Mouse (Mus musculus): Measurements from ENCODE around the gene Rps6ka1. TPM values are rescaled to one million over a fixed set of nuclear protein-coding genes. Genes with fewer than 3 reads are reported as not detected.
"Not testable (repeated sequence)": the region's sequence is repeated elsewhere in the genome, so short reads cannot be mapped to it uniquely, and the experiment has no call there.

The Rps6ka1 gene
- polyA plus RNA-seq (2015; fragmentation: Nextera tagmentation; extraction: Ambion mirVana), result 14.5 and 15.2 TPM in 2 replicates

DNA sequence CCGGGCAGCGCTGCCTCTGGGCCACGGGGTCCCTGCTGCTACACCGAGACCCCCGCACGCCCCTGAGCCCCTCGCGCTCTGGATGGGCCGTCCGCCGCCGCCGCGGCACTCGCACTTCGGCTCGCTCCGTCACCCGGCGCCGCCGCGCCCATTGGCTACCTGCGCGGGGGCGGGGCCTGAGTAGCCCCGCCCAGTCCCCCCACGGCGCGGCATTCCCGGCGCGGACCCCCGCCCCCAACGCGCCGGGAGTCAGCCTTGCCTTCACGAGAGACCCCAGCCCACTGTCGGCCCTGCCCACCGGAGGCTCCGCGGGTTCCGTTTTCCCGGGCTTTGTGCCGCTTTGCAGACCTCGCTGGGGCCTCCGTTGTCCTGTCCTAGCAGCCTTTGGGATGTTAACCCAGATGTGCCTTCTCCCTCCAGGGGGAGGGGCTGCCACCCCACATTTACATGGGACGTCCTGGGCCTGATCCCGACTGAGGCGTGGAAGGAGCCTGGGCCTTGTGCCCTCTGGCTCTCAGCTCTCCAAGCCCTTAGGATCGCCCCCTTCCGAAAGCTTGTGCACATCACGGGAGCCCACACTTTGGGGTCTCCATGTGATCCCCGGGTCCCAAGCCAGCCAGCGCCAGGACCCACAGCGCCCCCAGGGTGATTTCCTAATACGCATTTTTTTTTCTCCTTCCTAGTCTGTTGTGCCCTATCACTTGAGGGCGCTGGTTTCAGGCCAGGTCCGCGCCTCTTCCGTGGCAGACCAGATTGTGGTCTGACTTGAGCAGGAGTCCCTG lies at the start of gene Rps6ka1:
Rps6ka1 (minus strand) TSS at position 126 of the 782 bp plus-strand sequence.
- peak within 1 kb of the TSS; percentile 58; the same call in 1 of the 2 replicates for H3K27ac ChIP-seq
- no peaks in the 10 kb centered on the region for H3K36me3 ChIP-seq (ENCODE audit: poor library complexity, severe bottlenecking)
- H3K4me1 ChIP-seq, result peaks cover 13% of the 10 kb centered on the region
- H3K27me3 ChIP-seq, result peaks cover 9% of the 10 kb centered on the region; the same call in 1 of the 2 replicates
- peak; percentile 92 for ATAC-seq
- H3K9me3 ChIP-seq (replicated peaks), result no peaks in the 10 kb centered on the region
- H3K9ac ChIP-seq, result peak within 1 kb of the TSS; percentile 82
- H3K4me3 ChIP-seq, result peak within 1 kb of the TSS; percentile 74
- under 1% methylated on average over 58 of the region's 61 CpGs for WGBS
- peak within 1 kb of the TSS; percentile 99 for H3K4me2 ChIP-seq

DNA sequence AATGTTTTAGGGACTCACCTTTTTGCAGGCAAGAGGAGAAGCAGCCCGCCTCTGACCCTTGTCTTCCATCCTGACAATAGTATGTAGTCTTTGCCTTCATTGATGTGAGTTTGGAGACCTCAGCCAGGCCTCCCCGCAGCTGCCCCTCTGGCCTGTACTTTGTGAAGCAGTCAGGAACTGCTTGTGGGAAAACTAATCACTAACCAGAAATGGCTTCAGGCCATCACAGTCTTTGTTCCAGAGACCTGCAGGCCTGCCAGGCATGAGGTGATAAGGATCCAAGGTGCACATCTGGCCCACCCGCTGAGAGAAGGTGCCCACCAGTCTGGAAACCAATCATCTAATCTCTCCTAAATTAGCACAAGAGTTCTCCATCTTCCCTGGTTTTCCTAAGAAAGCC lies 44.2 kb upstream of the Rps6ka1 start:
- no peaks in the 10 kb centered on the region for H3K27me3 ChIP-seq
- H3K4me1 ChIP-seq, result no peaks in the 10 kb centered on the region
- H3K9me3 ChIP-seq (replicated peaks), result no peaks in the 10 kb centered on the region
- no peak for ATAC-seq
- WGBS, result 77% methylated on average over 3 of the region's 3 CpGs
- no peaks in the 10 kb centered on the region for H3K36me3 ChIP-seq (ENCODE audit: poor library complexity, severe bottlenecking)
- no peak overlapping the region for H3K9ac ChIP-seq
- no peak overlapping the region for H3K4me3 ChIP-seq
- no peak overlapping the region for H3K27ac ChIP-seq
- no peak overlapping the region for H3K4me2 ChIP-seq

DNA sequence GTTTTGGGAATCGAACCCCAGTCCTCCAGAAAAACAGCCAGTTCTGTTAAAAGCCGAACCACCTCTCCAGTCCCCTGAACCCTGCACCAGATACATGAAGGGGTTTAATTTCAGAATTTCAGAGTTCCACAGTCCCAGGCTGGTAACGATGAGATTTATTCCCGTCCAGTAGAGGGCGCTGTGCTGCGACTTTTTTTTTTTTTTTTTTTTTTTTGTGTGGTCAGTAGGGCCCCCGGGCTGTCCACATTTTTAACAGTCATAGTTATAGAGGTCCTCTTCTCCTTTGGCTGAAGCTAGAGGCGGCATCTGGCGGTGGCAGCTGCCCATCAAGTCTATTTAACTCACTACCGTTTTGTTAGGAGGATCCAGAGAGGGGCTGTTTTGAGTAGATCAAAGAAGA lies 43.8 kb upstream of the Rps6ka1 start:
- Histone ChIP-seq H3K36me3 (ENCODE audit: poor library complexity, severe bottlenecking) (no peaks in the 10 kb centered on the region), H3K9ac (no peak overlapping the region), H3K4me1 (no peaks in the 10 kb centered on the region), H3K4me2 (no peak overlapping the region), H3K9me3 (replicated peaks) (no peaks in the 10 kb centered on the region), H3K4me3 (no peak overlapping the region), H3K27me3 (no peaks in the 10 kb centered on the region), H3K27ac (no peak overlapping the region)
- ATAC-seq, result no peak
- WGBS, result 12% methylated on average over 10 of the region's 10 CpGs

DNA sequence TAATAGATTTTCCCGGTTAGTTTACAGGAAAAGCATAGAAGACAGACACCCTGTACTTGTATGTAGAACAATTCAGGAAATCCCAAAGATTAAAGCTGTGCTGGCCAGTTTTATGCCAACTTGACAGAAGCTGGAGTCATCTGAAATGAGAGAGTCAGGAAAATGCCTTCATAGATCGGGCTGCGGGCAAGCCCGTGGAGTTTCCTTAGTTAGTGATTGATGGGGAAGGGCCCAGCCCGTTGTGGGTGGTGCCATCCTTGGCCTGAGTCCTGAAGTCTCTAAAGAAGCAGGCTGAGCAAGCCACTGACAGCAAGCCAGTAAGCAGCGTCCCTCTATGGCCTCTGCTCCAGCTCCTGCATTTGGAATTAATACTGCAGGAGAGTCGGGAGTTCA lies 41.7 kb upstream of the Rps6ka1 start:
- WGBS, result 59% methylated on average over 7 of the region's 7 CpGs
- no peak overlapping the region for H3K4me3 ChIP-seq
- H3K27me3 ChIP-seq, result no peaks in the 10 kb centered on the region
- no peaks in the 10 kb centered on the region for H3K9me3 ChIP-seq (replicated peaks)
- no peak for ATAC-seq
- no peaks in the 10 kb centered on the region for H3K36me3 ChIP-seq (ENCODE audit: poor library complexity, severe bottlenecking)
- no peak overlapping the region for H3K4me2 ChIP-seq
- no peaks in the 10 kb centered on the region for H3K4me1 ChIP-seq
- H3K9ac ChIP-seq, result no peak overlapping the region
- no peak overlapping the region for H3K27ac ChIP-seq

DNA sequence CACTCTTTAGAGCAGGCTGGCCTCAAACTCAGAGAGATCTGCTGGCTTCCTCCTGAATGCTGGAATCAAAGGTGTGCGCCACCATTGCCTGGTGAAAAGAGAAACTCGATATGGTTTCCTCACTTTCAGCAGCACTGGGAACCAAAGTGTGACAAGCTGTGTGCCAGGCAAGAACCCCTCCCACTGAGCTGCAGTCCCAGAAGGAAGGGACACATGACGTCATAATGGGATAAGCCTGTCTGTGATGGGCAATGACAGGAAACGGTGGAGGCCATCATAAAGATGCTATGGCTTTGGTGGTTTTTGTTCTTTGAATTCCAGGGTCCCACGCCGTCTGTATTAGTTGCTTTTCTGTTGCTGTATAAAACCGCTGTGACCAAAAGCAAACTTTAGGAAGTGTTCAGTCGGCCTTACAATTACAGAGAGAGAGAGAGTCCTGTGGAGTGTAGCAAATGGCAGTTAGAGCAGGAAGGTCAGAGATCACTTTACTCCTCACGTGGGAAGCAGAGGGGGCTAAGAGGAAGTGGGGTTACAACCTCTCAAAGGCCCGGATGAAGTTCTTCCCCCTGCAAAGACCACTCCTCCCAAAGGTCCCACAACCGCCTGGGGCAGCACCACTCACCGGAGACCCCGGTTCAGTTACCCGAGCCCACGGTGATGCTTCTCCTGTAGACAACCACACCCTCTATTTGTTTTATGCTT lies 41.1 kb upstream of the Rps6ka1 start:
- Histone ChIP-seq H3K27me3 (no peaks in the 10 kb centered on the region), H3K36me3 (ENCODE audit: poor library complexity, severe bottlenecking) (no peaks in the 10 kb centered on the region), H3K4me3 (no peak overlapping the region), H3K9ac (no peak overlapping the region), H3K4me2 (no peak overlapping the region), H3K27ac (no peak overlapping the region), H3K9me3 (replicated peaks) (no peaks in the 10 kb centered on the region), H3K4me1 (no peaks in the 10 kb centered on the region)
- ATAC-seq, result no peak
- 76% methylated on average over 15 of the region's 15 CpGs for WGBS

DNA sequence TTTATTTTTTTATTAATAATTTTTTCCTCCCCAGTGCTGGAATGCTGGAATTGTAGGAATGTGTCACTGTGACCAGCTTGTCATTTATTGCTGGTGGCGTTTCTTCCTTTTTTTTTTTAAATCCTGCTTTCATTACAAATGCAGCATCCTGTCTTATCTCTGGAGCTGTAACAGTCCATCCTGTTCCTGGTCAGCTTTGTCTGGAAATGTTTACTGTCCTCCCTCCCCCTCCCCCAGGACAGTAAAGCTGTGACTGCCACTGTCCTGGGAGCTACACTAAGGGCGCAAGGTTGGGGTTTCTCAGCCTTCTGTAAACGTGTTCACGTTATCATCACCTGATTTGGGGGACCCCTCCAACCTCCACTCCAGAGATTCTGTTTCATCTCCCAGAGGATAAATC lies 37.6 kb upstream of the Rps6ka1 start:
- H3K9me3 ChIP-seq (replicated peaks), result no peaks in the 10 kb centered on the region
- no peak overlapping the region for H3K9ac ChIP-seq
- H3K27me3 ChIP-seq, result no peaks in the 10 kb centered on the region
- no peaks in the 10 kb centered on the region for H3K36me3 ChIP-seq (ENCODE audit: poor library complexity, severe bottlenecking)
- WGBS, result 91% methylated on average over 4 of the region's 4 CpGs
- H3K4me2 ChIP-seq, result no peak overlapping the region
- no peak for ATAC-seq
- H3K4me1 ChIP-seq, result no peaks in the 10 kb centered on the region
- no peak overlapping the region for H3K27ac ChIP-seq
- H3K4me3 ChIP-seq, result no peak overlapping the region

DNA sequence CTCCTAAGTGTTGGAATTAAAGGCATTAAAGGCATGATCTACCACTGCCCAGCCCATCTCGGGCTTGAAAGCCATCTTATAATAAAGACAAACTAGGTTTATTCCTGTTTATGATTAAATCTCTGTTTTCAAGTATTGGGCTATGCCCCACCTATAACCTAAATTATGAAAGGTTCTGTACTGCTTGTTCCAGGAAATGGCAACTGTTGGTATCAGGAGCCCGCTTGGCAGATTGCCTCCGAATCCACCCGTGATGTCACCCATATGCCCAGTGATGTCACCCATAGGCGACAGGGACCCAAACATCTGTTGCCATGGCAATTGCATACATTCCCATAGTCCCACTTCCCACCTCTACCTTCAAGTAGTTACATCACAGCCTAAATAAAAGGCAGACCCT lies 36.1 kb upstream of the Rps6ka1 start:
- Histone ChIP-seq H3K36me3 (ENCODE audit: poor library complexity, severe bottlenecking) (no peaks in the 10 kb centered on the region), H3K4me2 (no peak overlapping the region), H3K4me3 (no peak overlapping the region), H3K9me3 (replicated peaks) (no peaks in the 10 kb centered on the region), H3K27ac (no peak overlapping the region), H3K27me3 (no peaks in the 10 kb centered on the region), H3K9ac (no peak overlapping the region), H3K4me1 (no peaks in the 10 kb centered on the region)
- 91% methylated on average over 5 of the region's 5 CpGs for WGBS
- no peak for ATAC-seq

DNA sequence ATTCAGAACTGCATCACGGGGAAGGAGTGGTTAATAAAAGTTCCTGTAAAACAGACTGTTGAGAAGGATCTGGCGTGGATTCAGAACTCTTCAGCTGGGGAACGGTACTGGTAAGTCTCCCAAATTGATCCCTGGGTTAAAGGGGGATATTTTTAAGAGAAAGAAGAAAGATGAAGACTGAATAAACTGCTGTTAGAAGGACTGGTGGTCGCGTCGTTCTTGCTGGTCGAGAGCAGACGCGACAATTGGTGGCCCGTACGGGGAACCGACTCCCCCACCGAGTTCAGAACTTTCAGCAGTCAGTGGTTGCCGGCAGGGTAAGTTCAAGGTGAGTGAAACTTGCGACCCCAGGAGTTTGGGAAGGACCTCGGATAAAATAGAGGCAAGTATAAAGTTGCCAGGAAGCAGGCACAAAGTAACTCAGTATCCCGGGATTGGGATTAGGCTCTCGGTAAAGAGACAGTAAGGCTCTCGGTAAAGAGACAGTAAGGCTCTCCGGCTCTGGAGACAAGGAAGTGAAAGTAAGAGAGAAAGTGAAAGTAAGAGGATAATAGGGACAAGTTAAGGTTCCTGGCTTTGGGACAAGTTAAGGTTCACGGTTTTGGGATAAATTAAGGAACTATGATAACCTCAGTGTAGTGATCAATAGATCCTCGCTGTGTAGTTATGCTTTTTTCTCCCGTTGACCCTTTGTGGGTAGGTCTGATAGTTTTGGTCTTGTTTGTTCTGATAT lies 30.7 kb upstream of the Rps6ka1 start:
- H3K27me3 ChIP-seq; H3K4me2 ChIP-seq; H3K9me3 ChIP-seq (replicated peaks); H3K4me1 ChIP-seq; H3K27ac ChIP-seq; ATAC-seq; H3K4me3 ChIP-seq; H3K9ac ChIP-seq; H3K36me3 ChIP-seq (ENCODE audit: poor library complexity, severe bottlenecking): not testable (repeated sequence)
- WGBS, result 87% methylated on average over 22 of the region's 23 CpGs

DNA sequence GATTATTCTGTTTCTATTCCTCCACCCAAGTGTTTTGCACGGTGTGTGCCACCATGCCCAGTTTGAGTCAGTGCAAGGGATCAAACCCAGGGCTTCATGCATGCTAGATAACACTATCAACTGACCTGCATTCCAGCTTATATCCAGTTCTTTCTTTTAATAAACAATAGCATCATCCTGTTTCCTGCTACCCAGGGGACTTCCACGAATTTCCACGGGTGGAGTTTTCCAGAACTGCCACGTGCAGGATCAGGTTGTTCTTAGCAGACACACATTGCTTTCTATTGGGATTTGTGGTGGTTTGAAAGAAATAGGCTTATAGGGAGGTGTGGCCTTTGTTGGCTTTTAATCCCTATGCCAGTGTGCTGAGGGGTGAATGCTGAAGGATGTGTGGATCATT lies 24.4 kb upstream of the Rps6ka1 start:
- H3K9ac ChIP-seq, result no peak overlapping the region
- H3K27me3 ChIP-seq, result no peaks in the 10 kb centered on the region
- H3K27ac ChIP-seq, result no peak overlapping the region
- no peak for ATAC-seq
- no peak overlapping the region for H3K4me3 ChIP-seq
- no peaks in the 10 kb centered on the region for H3K36me3 ChIP-seq (ENCODE audit: poor library complexity, severe bottlenecking)
- peaks cover 14% of the 10 kb centered on the region for H3K4me1 ChIP-seq
- H3K4me2 ChIP-seq, result no peak overlapping the region
- 74% methylated on average over 4 of the region's 4 CpGs for WGBS
- no peaks in the 10 kb centered on the region for H3K9me3 ChIP-seq (replicated peaks)

DNA sequence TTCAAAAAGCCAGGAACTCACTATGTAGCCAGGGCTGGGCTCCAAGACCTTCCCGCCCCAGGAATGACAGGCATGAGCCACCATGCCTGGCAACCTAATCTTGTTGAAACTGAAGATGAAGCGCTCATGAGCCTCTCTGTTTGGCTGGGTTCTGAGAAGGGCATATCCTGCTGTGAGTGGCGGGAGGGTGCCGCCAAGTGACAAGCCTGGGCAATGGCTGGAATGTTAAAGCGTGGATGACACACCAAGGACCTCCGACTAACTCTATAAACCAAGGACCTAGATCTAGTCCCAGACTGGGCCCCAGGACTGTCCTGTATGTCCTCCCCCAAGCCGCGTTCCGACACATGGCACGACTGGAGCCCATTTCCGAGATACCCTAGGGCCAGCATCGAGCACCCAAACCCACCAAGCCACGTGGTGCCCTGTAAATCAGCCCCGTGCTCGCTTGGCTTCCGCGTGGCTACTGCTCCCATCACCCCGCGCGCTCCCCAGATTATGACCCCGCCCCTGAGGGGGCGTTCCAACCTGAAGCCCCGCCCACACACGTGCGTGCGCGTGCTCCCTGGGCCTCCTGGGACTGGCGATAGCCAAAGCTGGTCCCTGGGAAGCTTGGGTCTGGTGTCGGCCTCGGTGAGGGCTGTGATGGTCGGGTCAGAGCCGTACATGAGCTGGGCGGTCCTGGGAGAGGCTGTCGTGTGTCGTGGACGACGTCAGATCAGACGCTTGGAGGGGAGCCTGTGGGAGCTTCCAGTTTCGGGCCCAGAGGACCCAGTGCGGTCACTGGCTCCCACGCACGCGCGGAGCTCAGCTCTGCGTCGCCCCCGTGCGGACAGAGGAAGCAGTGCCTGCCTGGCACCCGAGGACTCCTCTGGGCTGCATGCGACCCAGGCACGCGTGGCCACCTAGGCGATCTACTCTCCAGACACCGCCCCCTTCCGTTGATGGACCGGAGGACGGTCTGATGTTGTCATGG lies 22.9 kb upstream of the Rps6ka1 start:
- Histone ChIP-seq H3K36me3 (ENCODE audit: poor library complexity, severe bottlenecking) (no peaks in the 10 kb centered on the region), H3K9ac (peak overlapping the region; percentile 64), H3K4me3 (peak overlapping the region; percentile 53), H3K4me2 (peak overlapping the region; percentile 70), H3K27ac (peak overlapping the region; percentile 85), H3K9me3 (replicated peaks) (no peaks in the 10 kb centered on the region), H3K27me3 (no peaks in the 10 kb centered on the region), H3K4me1 (peaks cover 14% of the 10 kb centered on the region)
- WGBS, result 1% methylated on average over 57 of the region's 57 CpGs
- ATAC-seq, result peak; percentile 97

DNA sequence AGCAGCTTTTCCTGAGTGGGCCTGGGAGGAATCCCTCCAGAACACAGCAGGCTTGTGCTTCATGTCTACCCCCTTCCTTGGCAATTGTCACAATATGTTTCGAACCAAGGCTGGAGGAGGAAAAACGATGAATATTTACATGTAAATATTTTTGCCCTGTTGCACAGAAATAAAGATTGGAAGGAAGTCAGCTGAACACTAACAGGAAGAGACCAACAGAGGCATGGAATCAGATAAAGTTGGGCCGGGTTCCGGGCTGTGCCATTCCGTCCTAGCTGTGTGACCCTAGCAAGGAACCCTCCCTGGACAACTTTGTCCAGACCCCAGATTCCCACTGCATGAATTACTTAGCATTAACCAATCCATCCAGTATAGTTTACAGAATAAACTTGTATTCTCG lies 20.5 kb upstream of the Rps6ka1 start:
- ATAC-seq, result no peak
- Histone ChIP-seq H3K27ac (no peak overlapping the region), H3K9ac (no peak overlapping the region), H3K4me2 (no peak overlapping the region), H3K4me3 (no peak overlapping the region), H3K36me3 (ENCODE audit: poor library complexity, severe bottlenecking) (no peaks in the 10 kb centered on the region), H3K9me3 (replicated peaks) (no peaks in the 10 kb centered on the region), H3K4me1 (peaks cover 14% of the 10 kb centered on the region), H3K27me3 (no peaks in the 10 kb centered on the region)
- 93% methylated on average over 6 of the region's 6 CpGs for WGBS
